Mouse (Mus musculus) CH12.LX (cell line): ENCODE measurements at regions not wholly inside any gene's neighbourhood (a gene's known extent, or its start where the extent isn't known, plus 50 kb on each side); places are given as distances from the start of the nearest gene placed in this dataset.

Experiments used
- DNase-seq: peaks from one replicate; pipeline ENCODE4 v3.0.0-alpha.2; 2013; ENCODE audit errors: extremely low read depth
- H3K27ac ChIP-seq: 2 replicates; pipeline ENCODE4 v1.5.1; 2012; ENCODE audit warnings: low read depth, mild to moderate bottlenecking, control low read depth, moderate library complexity; ENCODE audit not compliant: insufficient read depth
- H3K27me3 ChIP-seq: replicated peaks from 2 replicates; pipeline ENCODE3; 2012; ENCODE audit warnings: inconsistent platforms
- H3K36me3 ChIP-seq, 2 experiments: replicated peaks in 1 of 2; 2 replicates each; pipeline versions ENCODE3 to v1.6.1; 2012; ENCODE audit warnings: inconsistent platforms in 1 of 2, low read length in 1 of 2, mild to moderate bottlenecking in 1 of 2, mixed read lengths in 1 of 2, moderate library complexity in 1 of 2; ENCODE audit not compliant: control insufficient read depth in 1 of 2, insufficient read depth in 1 of 2
- H3K4me1 ChIP-seq, 2 experiments: 2 replicates each; pipeline ENCODE4 v1.6.1; 2012; ENCODE audit warnings: inconsistent platforms in 1 of 2, moderate library complexity in 1 of 2; ENCODE audit not compliant: insufficient read depth in 2 of 2, control insufficient read depth in 1 of 2
- H3K4me2 ChIP-seq: 2 replicates; pipeline ENCODE4 v1.6.1; 2012; ENCODE audit warnings: low read depth, mild to moderate bottlenecking, control low read depth; ENCODE audit not compliant: poor library complexity, insufficient read depth, severe bottlenecking
- H3K4me3 ChIP-seq, 3 experiments: fragments of 150-350 bp in 1 of 3; sonication (generic) in 1 of 3; replicated peaks in 1 of 3; 2 replicates each; pipeline versions ENCODE3 to v1.5.1; 2011 to 2012; ENCODE audit warnings: low read depth in 2 of 3, low read length in 2 of 3, mild to moderate bottlenecking in 2 of 3, moderate library complexity in 2 of 3, control low read depth in 1 of 3, improper control_type of control experiment in 1 of 3, inconsistent platforms in 1 of 3, mixed read lengths in 1 of 3; ENCODE audit not compliant: poor library complexity in 1 of 3
- H3K79me2 ChIP-seq: replicated peaks from 2 replicates; pipeline ENCODE4 v1.6.1; 2012; ENCODE audit warnings: mild to moderate bottlenecking, moderate library complexity; ENCODE audit not compliant: control insufficient read depth, poor library complexity, insufficient read depth, severe bottlenecking; ENCODE audit errors: extremely low read depth
- H3K9ac ChIP-seq: 2 replicates; pipeline ENCODE4 v1.6.1; 2012; ENCODE audit warnings: low read depth, mild to moderate bottlenecking, control low read depth, moderate library complexity; ENCODE audit not compliant: insufficient read depth
- H3K9me3 ChIP-seq: replicated peaks from 2 replicates; pipeline ENCODE3; 2012; ENCODE audit warnings: low read length, inconsistent platforms, mixed read lengths
- CHD1 ChIP-seq: IDR thresholded peaks from 2 replicates; pipeline ENCODE4 v1.6.1; 2012; ENCODE audit warnings: low read depth, low read length, improper control_type of control experiment, inconsistent platforms
- CHD2 ChIP-seq: IDR thresholded peaks from 2 replicates; pipeline ENCODE4 v1.6.1; 2011; ENCODE audit warnings: low read length, improper control_type of control experiment
- CTCF ChIP-seq, 2 experiments: IDR thresholded peaks in 1 of 2; conservative IDR thresholded peaks in 1 of 2; 2 replicates each; pipeline ENCODE4 v1.5.1; 2011 to 2012; ENCODE audit warnings: low read depth in 2 of 2, low read length in 2 of 2, improper control_type of control experiment in 1 of 2, inconsistent platforms in 1 of 2, mild to moderate bottlenecking in 1 of 2, moderate library complexity in 1 of 2
- E2F4 ChIP-seq: IDR thresholded peaks from 2 replicates; pipeline ENCODE4 v1.6.1; 2011; ENCODE audit warnings: low read depth, low read length, improper control_type of control experiment; ENCODE audit not compliant: insufficient replicate concordance
- EP300 ChIP-seq: IDR thresholded peaks from 2 replicates; pipeline ENCODE4 v1.6.1; 2011; ENCODE audit warnings: low read length, improper control_type of control experiment
- ETS1 ChIP-seq: conservative IDR thresholded peaks from 2 replicates; pipeline ENCODE4 v1.6.1; 2012; ENCODE audit warnings: low read depth, mild to moderate bottlenecking, inconsistent platforms, low read length, improper control_type of control experiment, moderate library complexity
- HCFC1 ChIP-seq: IDR thresholded peaks from 2 replicates; pipeline ENCODE4 v1.6.1; 2012; ENCODE audit warnings: low read depth, mild to moderate bottlenecking, inconsistent platforms, low read length, improper control_type of control experiment
- IRF4 ChIP-seq: IDR thresholded peaks from 2 replicates; pipeline ENCODE4 v1.6.1; 2014; ENCODE audit warnings: low read depth, mild to moderate bottlenecking, inconsistent platforms, low read length, improper control_type of control experiment
- MAX ChIP-seq: IDR thresholded peaks from 2 replicates; pipeline ENCODE4 v1.6.1; 2011; ENCODE audit warnings: low read length, improper control_type of control experiment
- MEF2A ChIP-seq: IDR thresholded peaks from 2 replicates; pipeline ENCODE4 v1.6.1; 2014; ENCODE audit warnings: low read depth, mild to moderate bottlenecking, inconsistent platforms, low read length, improper control_type of control experiment, borderline replicate concordance
- MXI1 ChIP-seq: IDR thresholded peaks from 2 replicates; pipeline ENCODE4 v1.6.1; 2011; ENCODE audit warnings: mild to moderate bottlenecking, low read depth, low read length, improper control_type of control experiment
- MYC ChIP-seq: IDR thresholded peaks from 2 replicates; pipeline ENCODE4 v1.6.1; 2011; ENCODE audit warnings: low read depth, mild to moderate bottlenecking, improper control_type of control experiment, low read length
- NRF1 ChIP-seq: IDR thresholded peaks from 2 replicates; pipeline ENCODE4 v1.6.1; 2014; ENCODE audit warnings: low read depth, mild to moderate bottlenecking, inconsistent platforms, low read length, improper control_type of control experiment, moderate library complexity
- PAX5 ChIP-seq: IDR thresholded peaks from 2 replicates; pipeline ENCODE4 v1.6.1; 2012; ENCODE audit warnings: low read length, inconsistent platforms, mixed read lengths
- POLR2A ChIP-seq: IDR thresholded peaks from 2 replicates; pipeline ENCODE4 v1.6.1; 2011; ENCODE audit warnings: low read depth, mild to moderate bottlenecking, improper control_type of control experiment, low read length
- POLR2AphosphoS2 ChIP-seq: IDR thresholded peaks from 2 replicates; pipeline ENCODE4 v1.6.1; 2011; ENCODE audit warnings: low read depth, low read length, improper control_type of control experiment
- RCOR1 ChIP-seq: conservative IDR thresholded peaks from 2 replicates; pipeline ENCODE4 v1.6.1; 2012; ENCODE audit warnings: low read depth, mild to moderate bottlenecking, inconsistent platforms, low read length, improper control_type of control experiment
- UBTF ChIP-seq: IDR thresholded peaks from 2 replicates; pipeline ENCODE4 v1.6.1; 2012; ENCODE audit warnings: low read depth, mild to moderate bottlenecking, inconsistent platforms, low read length, improper control_type of control experiment, moderate library complexity
- USF2 ChIP-seq: conservative IDR thresholded peaks from 2 replicates; pipeline ENCODE4 v1.6.1; 2011; ENCODE audit warnings: low read depth, low read length, improper control_type of control experiment
- ZC3H11A ChIP-seq: IDR thresholded peaks from 2 replicates; pipeline ENCODE4 v1.6.1; 2012; ENCODE audit warnings: low read depth, mild to moderate bottlenecking, inconsistent platforms, low read length, improper control_type of control experiment
- ZKSCAN1 ChIP-seq: IDR thresholded peaks from 2 replicates; pipeline ENCODE4 v1.6.1; 2012; ENCODE audit warnings: low read depth, inconsistent platforms, low read length, improper control_type of control experiment, borderline replicate concordance
- ZMIZ1 ChIP-seq: IDR thresholded peaks from 2 replicates; pipeline ENCODE4 v1.6.1; 2012; ENCODE audit warnings: low read depth, mild to moderate bottlenecking, inconsistent platforms, low read length, improper control_type of control experiment
- dilution Hi-C: fragments of 300-500 bp; cut with MboI; formaldehyde crosslinking; loops from 2 replicates; pipeline ENCODE4 v1.14.3; 2020; ENCODE audit warnings: low sequenced_read_pairs; ENCODE audit not compliant: extremely low pct_unique_long_range_greater_than_20kb, extremely low pct_ligation_motif_present
- in situ Hi-C: fragments of 300-500 bp; cut with MboI; formaldehyde crosslinking; loops from 3 replicates; pipeline ENCODE4 v1.14.3; 2019; ENCODE audit warnings: low sequenced_read_pairs, low pct_ligation_motif_present, low pct_unique_long_range_greater_than_20kb, mixed read lengths

GRCm38 (mm10) chr8:77774551-77775335 is 50.5 kb upstream of the Ednra start:
- TF ChIP-seq ZKSCAN1, result no peak
- TF ChIP-seq IRF4, result no peak
- TF ChIP-seq UBTF, result no peak
- TF ChIP-seq PAX5, result no peak
- TF ChIP-seq EP300, result no peak
- no peak for TF ChIP-seq POLR2AphosphoS2
- no peak for TF ChIP-seq MAX
- no peak for TF ChIP-seq RCOR1
- no peak for TF ChIP-seq HCFC1
- TF ChIP-seq ETS1, result no peak
- no peak for TF ChIP-seq E2F4
- no peak for TF ChIP-seq CHD2
- TF ChIP-seq POLR2A, result no peak
- no peak overlapping the region for H3K4me2 ChIP-seq
- in situ Hi-C loops, result no loop called here

DNA sequence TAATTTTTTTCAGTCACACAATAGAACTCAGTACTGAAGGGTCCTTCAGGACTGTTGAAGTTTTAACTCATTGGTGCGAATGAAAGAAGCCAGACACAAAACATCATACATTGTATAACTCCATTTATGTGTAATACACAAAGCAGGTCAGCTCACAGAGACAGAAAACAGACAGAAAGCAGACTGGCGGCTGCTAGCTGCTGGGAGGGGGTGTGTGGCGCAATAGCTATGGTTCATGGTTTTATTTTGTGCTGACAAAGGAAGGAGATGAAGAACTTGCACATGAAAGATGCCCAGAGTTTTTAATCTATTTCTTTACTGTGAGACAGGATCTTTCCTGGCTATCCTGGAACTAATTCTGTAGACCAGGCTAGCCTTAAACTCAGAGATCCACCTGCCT is 51.3 kb upstream of the Ednra start:
- dilution Hi-C loops (no loop called here), in situ Hi-C loops (no loop called here)
- no peak for DNase-seq
- no peak overlapping the region for H3K9ac ChIP-seq
- H3K27ac ChIP-seq, result no peak overlapping the region
- TF ChIP-seq POLR2AphosphoS2 (no peak), NRF1 (no peak), MXI1 (no peak), E2F4 (no peak), MAX (no peak), MEF2A (no peak), MYC (no peak), USF2 (no peak), ZMIZ1 (no peak), CTCF (conservative IDR thresholded peaks at IDR 0.05 in 1 of 2, IDR thresholded peaks at IDR 0.05 in 1 of 2; ENCODE audit: low read depth in 2 of 2, low read length in 2 of 2) (no peak), ZKSCAN1 (no peak), ETS1 (no peak), ZC3H11A (no peak), RCOR1 (no peak), CHD1 (no peak)
- H3K36me3 ChIP-seq, result no peaks in the 10 kb centered on the region
- H3K4me1 ChIP-seq, result no peaks in the 10 kb centered on the region
- no peaks in the 10 kb centered on the region for H3K9me3 ChIP-seq
- no peaks in the 10 kb centered on the region for H3K79me2 ChIP-seq
- no peaks in the 10 kb centered on the region for H3K27me3 ChIP-seq
- H3K4me2 ChIP-seq, result no peak overlapping the region
- no peak overlapping the region for H3K4me3 ChIP-seq

More at GRCm38 (mm10) chr8:77774551-77775335, 50.5 kb upstream of the Ednra start:
- Histone ChIP-seq H3K27ac (no peak overlapping the region), H3K4me1 (no peaks in the 10 kb centered on the region), H3K9me3 (no peaks in the 10 kb centered on the region), H3K27me3 (no peaks in the 10 kb centered on the region), H3K9ac (no peak overlapping the region), H3K36me3 (no peaks in the 10 kb centered on the region), H3K79me2 (no peaks in the 10 kb centered on the region), H3K4me3 (no peak overlapping the region)
- DNase-seq, result no peak
- dilution Hi-C loops, result no loop called here
